Mouse (Mus musculus) frontal cortex, postnatal 25 days (tissue): Measurements from ENCODE around the gene Dennd2a.

Experiments
- DNase-seq, 2 experiments: peaks; one replicate each; pipeline ENCODE4 v3.0.0; 2022; ENCODE audit warnings: low spot score in 2 of 2

Dennd2a gene

GRCm38 (mm10) chr6:39515739-39516131, 41.9 kb downstream of the Dennd2a start:
- DNase-seq, result no peak

DNA sequence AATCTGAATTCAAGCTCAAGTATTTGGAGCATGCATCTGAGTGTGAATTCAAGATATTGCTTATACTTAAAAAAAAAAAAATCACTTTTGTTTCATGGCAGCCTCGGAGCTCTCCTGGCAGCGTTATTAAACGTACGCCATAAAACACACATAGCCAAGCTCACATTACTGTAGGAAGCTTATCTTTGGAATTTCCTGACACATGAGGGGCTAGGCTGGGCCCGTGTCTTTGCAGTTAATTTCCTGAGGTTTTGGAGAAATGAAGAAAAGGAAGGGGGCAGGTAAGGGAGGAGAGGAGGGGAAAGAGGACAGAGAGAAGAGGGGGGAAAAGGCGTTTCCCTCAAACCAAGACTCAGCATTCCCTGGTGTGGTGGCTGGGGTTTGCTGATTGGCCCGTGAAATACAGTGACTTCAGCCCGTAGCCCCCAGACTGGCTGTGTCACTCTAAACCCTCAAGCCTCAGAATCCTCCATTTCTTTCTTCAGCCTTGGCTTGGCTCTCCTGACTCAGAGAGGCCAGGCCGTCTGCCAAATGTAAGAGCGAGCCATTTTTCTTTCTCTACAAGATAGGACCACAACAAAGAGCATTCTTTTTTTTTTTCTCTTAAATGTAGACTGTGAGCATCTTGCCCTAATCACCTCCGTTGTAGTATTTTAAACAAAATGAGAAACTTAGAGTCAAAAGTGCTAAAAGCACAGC, 42.5 kb downstream of the Dennd2a start:
- DNase-seq, result no peak

DNA sequence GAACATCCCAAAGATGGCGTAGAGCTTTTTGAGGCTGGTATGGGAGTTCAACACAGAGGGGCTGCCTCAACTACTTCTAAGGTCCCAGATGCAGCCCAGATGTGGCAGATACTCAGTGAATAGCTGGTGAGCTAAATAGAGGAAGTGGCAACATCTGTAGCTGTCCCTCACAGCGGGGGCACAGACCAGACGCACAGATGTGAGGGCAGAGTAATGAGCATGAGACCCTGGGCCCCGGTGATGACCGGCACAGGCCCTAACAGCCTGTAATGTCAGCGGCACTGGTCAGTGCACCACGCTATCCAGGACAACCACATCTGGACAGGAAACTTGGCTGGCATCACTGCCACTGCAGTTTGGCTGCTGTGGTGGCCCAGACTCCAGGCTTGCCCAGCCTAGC, 54.2 kb downstream of the Dennd2a start:
- DNase-seq, result no peak

DNA sequence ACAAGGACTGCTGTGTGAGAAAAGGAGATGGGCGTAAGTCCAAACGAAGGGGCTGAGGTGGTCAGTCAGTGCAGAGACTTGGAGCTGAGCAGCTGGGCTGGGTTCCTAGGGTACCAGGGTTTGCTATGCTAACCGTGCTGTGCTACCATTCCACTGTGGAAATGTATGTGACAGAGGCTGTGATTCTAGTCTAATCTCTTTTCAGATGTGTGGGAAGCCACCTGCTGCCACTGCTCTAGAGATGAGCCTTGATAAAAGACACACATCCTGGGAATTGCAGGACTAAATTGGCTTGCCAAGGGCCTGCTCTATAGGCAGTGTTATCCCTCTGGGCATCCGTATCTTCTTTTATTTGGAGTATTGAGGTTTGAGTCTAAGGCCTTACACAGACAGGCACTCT, 60.5 kb downstream of the Dennd2a start:
- DNase-seq, result no peak

DNA sequence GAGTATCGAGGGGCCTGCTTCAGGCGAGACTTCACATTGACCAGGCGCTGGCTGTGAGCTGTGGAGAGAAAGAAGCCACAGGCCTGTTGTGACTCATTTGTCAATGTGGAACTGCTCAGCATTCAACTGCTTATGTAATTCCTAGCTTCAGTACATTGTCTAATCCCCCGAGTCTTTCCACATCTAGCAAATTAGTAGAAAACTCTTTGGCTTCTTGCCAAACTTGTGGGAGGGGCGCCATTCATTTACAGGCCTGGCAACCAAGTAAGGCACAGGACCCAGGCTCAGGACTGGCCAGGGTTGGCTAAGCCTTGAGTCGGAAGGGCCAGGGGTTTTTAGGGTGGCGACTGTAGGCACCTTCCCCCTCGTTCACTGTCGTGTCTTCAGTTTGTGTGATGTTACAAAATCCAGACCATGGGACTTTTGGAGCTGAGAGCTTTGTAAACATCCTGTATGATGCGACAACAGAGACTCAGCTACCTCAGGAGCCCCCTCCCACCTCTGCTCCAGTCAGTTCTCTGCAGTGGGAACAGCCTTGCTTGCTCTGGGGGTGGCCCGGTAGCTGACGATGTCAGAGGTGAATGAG, 64.4 kb downstream of the Dennd2a start:
- peak in 1 of 2 experiments; percentile 47 for DNase-seq

- no peak for DNase-seq
Observed at GRCm38 (mm10) chr6:39492161-39492560, 65.5 kb downstream of the Dennd2a start.

- no peak for DNase-seq
Observed at GRCm38 (mm10) chr6:39491203-39491602, 66.5 kb downstream of the Dennd2a start.

GRCm38 (mm10) chr6:39488292-39488691, 69.4 kb downstream of the Dennd2a start:
- no peak for DNase-seq

GRCm38 (mm10) chr6:39483656-39484055, 74.0 kb downstream of the Dennd2a start:
- DNase-seq, result no peak

DNA sequence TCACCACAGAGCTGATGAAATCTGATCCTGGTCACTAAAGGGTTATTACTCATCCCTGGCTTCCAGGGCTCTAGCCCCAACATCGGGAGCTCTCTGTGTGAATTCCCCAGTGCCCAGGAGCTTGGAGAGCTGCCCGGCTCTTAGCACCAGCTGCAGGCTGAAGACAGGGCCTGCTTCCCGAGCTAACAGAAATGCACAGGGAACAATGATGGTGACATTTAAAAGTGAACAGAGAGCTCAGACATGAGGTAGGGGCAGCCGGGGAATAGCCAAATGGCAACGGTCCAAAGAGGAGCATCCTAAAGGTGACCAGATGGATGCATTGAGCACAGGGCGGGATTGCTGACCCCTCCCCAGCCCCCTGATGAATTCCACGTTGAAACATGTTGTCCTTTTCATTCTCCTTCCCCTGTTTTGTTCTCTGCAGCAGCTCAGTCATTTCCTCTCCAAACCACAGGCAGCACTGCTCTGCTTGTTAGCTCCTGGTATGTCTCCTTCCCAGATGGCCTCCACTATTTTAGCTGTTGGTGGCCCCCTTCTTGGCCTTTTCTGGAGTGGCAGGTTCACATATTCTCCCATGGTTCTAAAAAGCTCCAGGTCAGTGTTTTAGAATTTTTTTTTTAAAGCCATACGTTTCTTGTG, 79.0 kb downstream of the Dennd2a start:
- no peak for DNase-seq

- no peak for DNase-seq
Observed at GRCm38 (mm10) chr6:39476617-39477016, 81.0 kb downstream of the Dennd2a start.

- DNase-seq, result no peak
Observed at GRCm38 (mm10) chr6:39474424-39474823, 83.2 kb downstream of the Dennd2a start.

DNA sequence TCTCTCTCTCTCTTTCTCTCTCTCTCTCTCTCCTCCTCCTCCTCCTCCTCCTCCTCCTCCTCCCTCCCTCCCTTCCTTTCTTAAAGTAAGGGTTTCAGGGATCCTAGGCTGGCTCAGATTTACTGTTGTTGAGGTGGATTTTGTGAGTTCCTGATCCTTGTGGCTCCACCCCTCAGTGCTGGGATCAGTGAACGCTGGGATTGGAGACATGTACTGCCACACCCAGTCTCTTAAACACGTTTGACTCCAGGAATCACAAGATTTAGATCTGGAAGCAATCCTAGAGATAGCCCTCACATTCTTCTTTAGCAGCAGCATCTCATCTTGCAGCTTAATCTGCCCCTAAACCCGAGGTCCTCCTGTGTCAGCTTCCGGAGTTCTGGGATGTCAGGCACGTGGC, 84.8 kb downstream of the Dennd2a start:
- no peak for DNase-seq

GRCm38 (mm10) chr6:39472271-39472670, 85.4 kb downstream of the Dennd2a start:
- DNase-seq, result no peak

DNA sequence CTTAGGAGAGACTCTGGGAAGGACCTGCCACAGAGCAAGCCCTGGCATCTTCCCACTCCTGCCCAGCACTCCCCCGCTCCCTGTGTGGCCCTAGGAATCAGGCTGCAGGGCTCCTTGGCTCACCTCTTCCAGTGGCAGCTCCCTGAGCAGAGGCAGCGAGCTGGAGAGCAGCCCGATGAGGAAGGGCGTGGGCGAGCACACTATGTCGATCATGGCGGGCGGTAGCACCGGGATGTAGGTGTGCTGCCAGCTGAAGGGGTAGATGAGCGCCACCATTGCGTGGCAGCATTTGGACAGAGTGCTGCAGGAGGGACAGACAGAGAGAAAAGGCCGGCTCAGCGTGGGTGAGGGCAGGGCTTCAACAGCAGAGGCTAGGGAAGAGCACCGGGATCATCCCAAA, 87.6 kb downstream of the Dennd2a start:
- DNase-seq, result no peak

- no peak for DNase-seq
Observed at GRCm38 (mm10) chr6:39469427-39469826, 88.2 kb downstream of the Dennd2a start.

- DNase-seq, result peak; percentile 74 to 78
Observed at GRCm38 (mm10) chr6:39462621-39463538, 94.8 kb downstream of the Dennd2a start.

DNA sequence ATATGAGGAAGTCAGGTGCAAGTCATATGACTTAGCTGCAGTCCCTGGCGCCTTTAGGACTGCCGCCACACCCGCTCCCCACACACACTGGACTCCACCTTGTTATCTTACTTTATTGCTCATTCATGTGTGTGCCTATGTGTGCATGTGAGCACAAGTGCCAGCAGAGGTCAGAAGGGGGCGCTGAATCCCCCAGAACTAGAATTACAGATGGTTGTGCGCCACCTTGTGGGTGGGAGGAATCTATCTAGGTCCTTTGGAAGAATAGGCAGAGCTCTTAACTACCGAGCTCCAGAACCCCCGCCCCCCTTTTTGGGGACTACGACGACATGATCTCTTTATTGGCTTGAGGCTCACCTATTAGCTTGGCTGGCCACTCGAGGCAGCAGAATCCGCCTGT, 97.6 kb downstream of the Dennd2a start:
- no peak for DNase-seq

DNA sequence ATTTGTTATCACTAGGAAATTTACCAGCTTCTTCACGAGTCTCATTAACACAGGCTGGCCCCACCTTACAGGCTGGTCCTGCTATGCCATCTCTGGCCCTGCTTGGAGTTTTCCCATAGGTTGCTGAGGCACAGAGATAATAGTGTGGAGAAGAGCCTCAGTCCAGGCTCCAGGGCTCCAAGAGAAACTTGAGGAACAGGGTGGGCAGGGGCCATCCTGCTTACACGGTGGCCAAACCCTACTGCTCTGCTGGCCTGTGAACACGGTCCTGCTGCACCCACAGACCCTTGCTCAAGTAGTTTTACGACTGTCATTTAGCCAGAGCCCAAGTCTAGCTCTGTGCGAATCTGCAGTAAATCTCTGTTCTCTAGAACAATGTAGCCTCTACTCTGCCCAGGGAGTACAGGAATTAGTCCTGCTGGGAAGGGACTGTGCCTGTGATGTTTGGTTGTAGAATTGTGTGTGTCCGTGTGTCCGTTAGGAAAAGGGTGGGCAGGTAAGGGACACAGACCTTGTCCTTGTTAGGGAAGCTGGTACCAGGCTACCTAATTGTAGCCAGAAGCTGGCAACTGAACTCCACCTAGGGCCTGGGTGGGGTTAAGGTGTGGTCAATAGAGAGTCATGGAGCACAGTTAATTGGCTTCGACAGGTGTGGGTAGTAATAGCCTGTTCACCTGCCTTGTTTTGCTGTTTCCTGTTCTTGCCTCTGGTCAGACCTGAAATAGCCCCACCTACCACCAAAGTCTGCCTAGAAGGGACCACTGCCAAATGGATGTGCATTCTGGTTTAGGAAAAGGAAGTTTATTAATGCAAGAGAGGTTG, 102.1 kb downstream of the Dennd2a start:
- DNase-seq, result no peak

DNA sequence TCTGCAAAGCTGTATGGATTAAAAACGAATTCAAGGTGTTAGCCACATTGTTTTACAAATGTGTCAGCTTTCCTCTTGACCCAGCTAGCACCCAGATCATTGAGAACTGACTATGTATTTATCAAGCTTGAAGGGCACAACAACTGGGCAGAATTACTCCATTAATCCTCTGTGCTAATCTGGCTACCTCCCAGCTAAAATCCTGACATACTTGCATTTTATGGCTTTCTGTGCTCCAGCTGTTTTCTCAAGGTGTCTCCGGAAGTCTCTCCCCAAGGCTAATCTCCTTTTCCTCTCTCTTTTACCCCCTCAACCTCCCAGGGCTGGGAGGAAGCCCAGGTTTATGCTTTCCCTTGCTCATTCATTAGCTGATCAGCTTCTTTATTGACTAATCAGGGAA, 103.1 kb downstream of the Dennd2a start:
- no peak for DNase-seq

- no peak for DNase-seq
Observed at GRCm38 (mm10) chr6:39453564-39453963, 104.1 kb downstream of the Dennd2a start.
